9 mouse cellular contexts compared by ENCODE assay signal in genomic region chr7:133066776-133067175, GRCm38 (mm10). TPM values are rescaled to one million over a fixed set of nuclear protein-coding genes. Genes with fewer than 3 reads are reported as not detected.
DNase-seq lines count a peak whose midpoint lies in the region; ATAC-seq and TF ChIP-seq lines count a peak whose summit lies in the region.
"Had no signal": no experiment of that assay in that cellular context is flagged by ENCODE, and none has a peak within 500 bp of the region (broad histone marks: within the 10 kb centered on the region; RNA-seq: fewer than 3 reads in every experiment).

No protein-coding gene starts in this region.

- no peak for TF ChIP-seq EP300 in liver, postnatal 0 days (IDR thresholded peaks at IDR 0.05; ENCODE audit: low read depth)

- ATAC-seq in heart, embryonic 14.5 days (ENCODE audit: insufficient number of reproducible peaks, insufficient read depth, low FRiP score, low read depth), result 0 out of 2 replicates have a peak, but pooled peaks have one; percentile 24
- peak; percentile 53; the same call in 1 of the 2 replicates for ATAC-seq in midbrain, embryonic 14.5 days (ENCODE audit: low FRiP score, low TSS enrichment)
- ATAC-seq in intestine, embryonic 15.5 days, result no peak
- ATAC-seq in liver, postnatal 0 days, result no peak

- no peaks in the 10 kb centered on the region for H3K36me3 ChIP-seq in kidney, adult 2 months (ENCODE audit: control insufficient read depth, insufficient read depth, low read length)
- peaks cover 39% of the 10 kb centered on the region for H3K36me3 ChIP-seq in heart, embryonic 14.5 days (ENCODE audit: control insufficient read depth, insufficient read depth, low read length)
- H3K36me3 ChIP-seq in midbrain, embryonic 14.5 days (ENCODE audit: control insufficient read depth, insufficient read depth, low read length), result 0 out of 2 replicates have a peak, but pooled peaks cover 6% of the 10 kb centered on the region
- H3K36me3 ChIP-seq in intestine, embryonic 15.5 days, result 0 out of 2 replicates have a peak, but pooled peaks cover 4% of the 10 kb centered on the region
- no peaks in the 10 kb centered on the region for H3K36me3 ChIP-seq in liver, postnatal 0 days (replicated peaks; ENCODE audit: insufficient read depth, low read length)

- no peak for TF ChIP-seq POLR2A in kidney, adult 2 months (IDR thresholded peaks at IDR 0.05; ENCODE audit: low read depth, low read length)

- no peak overlapping the region for H3K27ac ChIP-seq in kidney, adult 2 months (ENCODE audit: insufficient read depth, low read depth, low read length)
- peak overlapping the region in 1 of 2 experiments; percentile 79; a peak in 3 of 4 replicates for H3K27ac ChIP-seq in heart, embryonic 14.5 days (replicated peaks in 1 of 2; ENCODE audit: control insufficient read depth in 1 of 2, insufficient read depth in 1 of 2, low read depth in 2 of 2, low read length in 2 of 2)
- 0 out of 2 replicates have a peak overlapping the region, but pooled peaks have one; percentile 49 for H3K27ac ChIP-seq in midbrain, embryonic 14.5 days (replicated peaks; ENCODE audit: low read depth, low read length)
- no peak overlapping the region for H3K27ac ChIP-seq in intestine, embryonic 15.5 days
- H3K27ac ChIP-seq in liver, postnatal 0 days (ENCODE audit: low read depth), result no peak overlapping the region
- H3K27ac ChIP-seq: limb, embryonic 13.5 days had no signal

- WGBS in kidney, adult 2 months, result 40% methylated on average over 6 of the region's 6 CpGs
- 46% methylated on average over 6 of the region's 6 CpGs for WGBS in heart, embryonic 14.5 days
- 13% methylated on average over 6 of the region's 6 CpGs for WGBS in midbrain, embryonic 14.5 days
- WGBS in intestine, embryonic 15.5 days, result 58% methylated on average over 6 of the region's 6 CpGs
- WGBS in liver, postnatal 0 days (ENCODE audit: insufficient replicate concordance), result 74% methylated on average over 6 of the region's 6 CpGs

- peaks cover 35% of the 10 kb centered on the region for H3K4me1 ChIP-seq in kidney, adult 2 months (ENCODE audit: control insufficient read depth, insufficient read depth, low read length)
- peaks cover 28 to 62% of the 10 kb centered on the region in 2 experiments for H3K4me1 ChIP-seq in heart, embryonic 14.5 days (ENCODE audit: control insufficient read depth in 2 of 2, insufficient read depth in 2 of 2, low read length in 2 of 2)
- H3K4me1 ChIP-seq in midbrain, embryonic 14.5 days (ENCODE audit: control insufficient read depth, insufficient read depth, low read length), result peaks cover 40% of the 10 kb centered on the region
- H3K4me1 ChIP-seq in intestine, embryonic 15.5 days (replicated peaks), result peaks cover 3% of the 10 kb centered on the region; the same call in 1 of the 2 replicates
- no peaks in the 10 kb centered on the region for H3K4me1 ChIP-seq in liver, postnatal 0 days (ENCODE audit: insufficient read depth)

- no peaks in the 10 kb centered on the region for H3K9me3 ChIP-seq in heart, embryonic 14.5 days (ENCODE audit: control insufficient read depth, low read length)
- H3K9me3 ChIP-seq in midbrain, embryonic 14.5 days (ENCODE audit: control insufficient read depth, low read length), result no peaks in the 10 kb centered on the region
- H3K9me3 ChIP-seq in intestine, embryonic 15.5 days, result no peaks in the 10 kb centered on the region
- H3K9me3 ChIP-seq in liver, postnatal 0 days (ENCODE audit: low read length), result no peaks in the 10 kb centered on the region
- H3K9me3 ChIP-seq: limb, embryonic 13.5 days had no signal

- H3K4me3 ChIP-seq in kidney, adult 2 months (ENCODE audit: insufficient read depth, low read depth, low read length), result no peak overlapping the region
- H3K4me3 ChIP-seq in heart, embryonic 14.5 days (ENCODE audit: control insufficient read depth in 1 of 2, insufficient read depth in 1 of 2, low read depth in 1 of 2, low read length in 2 of 2), result no peak overlapping the region
- H3K4me3 ChIP-seq in midbrain, embryonic 14.5 days (replicated peaks; ENCODE audit: low read depth, low read length), result no peak overlapping the region
- H3K4me3 ChIP-seq in intestine, embryonic 15.5 days (replicated peaks), result no peak overlapping the region
- no peak overlapping the region for H3K4me3 ChIP-seq in liver, postnatal 0 days (ENCODE audit: low read depth, low read length)
- H3K4me3 ChIP-seq: limb, embryonic 13.5 days had no signal

- intact Hi-C loops in gastrocnemius, postnatal 36 days (cut with DNase I), result no loop called here

- H3K27me3 ChIP-seq in kidney, adult 2 months (replicated peaks; ENCODE audit: control insufficient read depth, insufficient read depth, low read length), result no peaks in the 10 kb centered on the region
- H3K27me3 ChIP-seq in heart, embryonic 14.5 days (ENCODE audit: control insufficient read depth, insufficient read depth, low read length), result no peaks in the 10 kb centered on the region
- no peaks in the 10 kb centered on the region for H3K27me3 ChIP-seq in midbrain, embryonic 14.5 days (ENCODE audit: control insufficient read depth, insufficient read depth, low read length)
- H3K27me3 ChIP-seq in intestine, embryonic 15.5 days (replicated peaks), result no peaks in the 10 kb centered on the region
- no peaks in the 10 kb centered on the region for H3K27me3 ChIP-seq in liver, postnatal 0 days (ENCODE audit: insufficient read depth, low read length)
- H3K27me3 ChIP-seq: limb, embryonic 13.5 days had no signal

- no peak overlapping the region for H3K4me2 ChIP-seq in heart, embryonic 14.5 days (ENCODE audit: low read length)
- no peak overlapping the region for H3K4me2 ChIP-seq in midbrain, embryonic 14.5 days (ENCODE audit: low read length)
- H3K4me2 ChIP-seq in intestine, embryonic 15.5 days (replicated peaks), result no peak overlapping the region
- no peak overlapping the region for H3K4me2 ChIP-seq in liver, postnatal 0 days (ENCODE audit: low read depth, low read length)
- H3K4me2 ChIP-seq: limb, embryonic 13.5 days had no signal

- DNase-seq in kidney, adult 2 months, result peak; percentile 41
- DNase-seq in kidney, postnatal 10 days, result no peak
- DNase-seq in cerebellum, adult 8-10 months, result peak; percentile 53
- peak; percentile 76 for DNase-seq in midbrain, embryonic 14.5 days
- DNase-seq in gastrocnemius, postnatal 36 days, result no peak
- DNase-seq in liver, postnatal 0 days, result no peak

- no peak for TF ChIP-seq CTCF in kidney, adult 2 months (conservative IDR thresholded peaks at IDR 0.05; ENCODE audit: insufficient read depth, insufficient read length, low read depth, low read length)
- no peak for TF ChIP-seq CTCF in liver, postnatal 0 days (IDR thresholded peaks at IDR 0.05; ENCODE audit: low read depth)

- H3K9ac ChIP-seq in heart, embryonic 14.5 days (ENCODE audit: low read length), result no peak overlapping the region
- no peak overlapping the region for H3K9ac ChIP-seq in midbrain, embryonic 14.5 days (replicated peaks; ENCODE audit: low read length)
- H3K9ac ChIP-seq in intestine, embryonic 15.5 days, result no peak overlapping the region
- H3K9ac ChIP-seq in liver, postnatal 0 days (replicated peaks), result no peak overlapping the region
- H3K9ac ChIP-seq: limb, embryonic 13.5 days had no signal

RNA-seq across cellular contexts. Expression of gene Fgfr2, which starts 56.4 kb away (rescaled TPM):
- polyA plus RNA-seq in kidney, adult 2 months (2012; rRNA removed), result 14.8 and 15.3 TPM in 2 replicates
- polyA plus RNA-seq in heart, embryonic 14.5 days (2014; fragmentation: Nextera tagmentation; extraction: Ambion mirVana), result 20.5 and 22.4 TPM in 2 replicates
- 15.4 and 28.1 TPM in 2 replicates for polyA plus RNA-seq in midbrain, embryonic 14.5 days (2014; fragmentation: Nextera tagmentation; extraction: Ambion mirVana)
- 61.9 and 67.0 TPM in 2 replicates for polyA plus RNA-seq in intestine, embryonic 15.5 days (2015; fragmentation: Nextera tagmentation; extraction: Ambion mirVana)
- under 1 TPM; 0.28 to 0.49 TPM for total RNA-seq in gastrocnemius, postnatal 36 days (2021)
- 11.2 TPM in 2 replicates for polyA plus RNA-seq in liver, postnatal 0 days (2015; fragmentation: Nextera tagmentation; extraction: Ambion mirVana)

RNA-seq across cellular contexts. Expression of gene Ctbp2, which starts 57.4 kb away (rescaled TPM):
- 48.6 and 57.5 TPM in 2 replicates for polyA plus RNA-seq in kidney, adult 2 months (2012; rRNA removed)
- 52.1 and 54.3 TPM in 2 replicates for polyA plus RNA-seq in heart, embryonic 14.5 days (2014; fragmentation: Nextera tagmentation; extraction: Ambion mirVana)
- 59.2 and 75.2 TPM in 2 replicates for polyA plus RNA-seq in midbrain, embryonic 14.5 days (2014; fragmentation: Nextera tagmentation; extraction: Ambion mirVana)
- polyA plus RNA-seq in intestine, embryonic 15.5 days (2015; fragmentation: Nextera tagmentation; extraction: Ambion mirVana), result 85.3 and 85.5 TPM in 2 replicates
- 10 to 100 TPM; 15.1 to 15.9 TPM for total RNA-seq in gastrocnemius, postnatal 36 days (2021)
- polyA plus RNA-seq in liver, postnatal 0 days (2015; fragmentation: Nextera tagmentation; extraction: Ambion mirVana), result 5.8 and 6.1 TPM in 2 replicates

Comparison
In these comparisons a context has a peak if more than half of its experiments do, and no peak if none do; other contexts are left out.
1. DNase-seq: peak in kidney, adult 2 months (single experiment), cerebellum, adult 8-10 months (single experiment) and midbrain, embryonic 14.5 days (single experiment); none in kidney, postnatal 10 days (single experiment), gastrocnemius, postnatal 36 days (0 of 2) and liver, postnatal 0 days (single experiment).
2. ATAC-seq: peak in heart, embryonic 14.5 days (single experiment) and midbrain, embryonic 14.5 days (single experiment); none in intestine, embryonic 15.5 days (single experiment) and liver, postnatal 0 days (single experiment).